Mouse (Mus musculus): ENCODE data around the gene Birc2. TPM values are rescaled to one million over a fixed set of nuclear protein-coding genes. Genes with fewer than 3 reads are reported as not detected.
A peak's percentile ranks its signal among the peaks of the same experiment; 100 is the strongest.

Gene Birc2
- polyA plus RNA-seq (2015; fragmentation: Nextera tagmentation; extraction: Ambion mirVana), result 21.6 and 22.7 TPM in 2 replicates

GRCm38 (mm10) chr9:7836905-7837805 lies at the start of gene Birc2:
Gene Birc2 (minus strand): TSS chr9:7837064.
- H3K4me1 ChIP-seq, result peaks cover 38% of the 10 kb centered on the region
- H3K4me3 ChIP-seq, result peak within 1 kb of the TSS; percentile 72
- H3K27ac ChIP-seq (replicated peaks), result peak within 1 kb of the TSS; percentile 99
- H3K36me3 ChIP-seq, result peaks cover 22% of the 10 kb centered on the region
- peak within 1 kb of the TSS; percentile 95 for H3K9ac ChIP-seq
- under 1% methylated on average over 63 of the region's 68 CpGs for WGBS
- peak within 1 kb of the TSS; percentile 78 for H3K4me2 ChIP-seq
- H3K9me3 ChIP-seq, result no peaks in the 10 kb centered on the region
- no peaks in the 10 kb centered on the region for H3K27me3 ChIP-seq (replicated peaks)
- ATAC-seq (ENCODE audit: extremely low read depth, insufficient number of reproducible peaks, low FRiP score, low TSS enrichment), result peak; percentile 97

GRCm38 (mm10) chr9:7884346-7884745 lies 47.5 kb upstream of the Birc2 start:
- no peak for ATAC-seq (ENCODE audit: extremely low read depth, insufficient number of reproducible peaks, low FRiP score, low TSS enrichment)
- no peak overlapping the region for H3K27ac ChIP-seq (replicated peaks)
- H3K36me3 ChIP-seq, result no peaks in the 10 kb centered on the region
- H3K9ac ChIP-seq, result no peak overlapping the region
- peaks cover 6% of the 10 kb centered on the region; the same call in 1 of the 2 replicates for H3K9me3 ChIP-seq
- H3K4me3 ChIP-seq, result no peak overlapping the region
- H3K27me3 ChIP-seq (replicated peaks), result no peaks in the 10 kb centered on the region
- 89% methylated on average over 3 of the region's 3 CpGs for WGBS
- no peak overlapping the region for H3K4me2 ChIP-seq
- H3K4me1 ChIP-seq, result no peaks in the 10 kb centered on the region

- Histone ChIP-seq H3K9ac (no peak overlapping the region), H3K27me3 (replicated peaks) (no peaks in the 10 kb centered on the region), H3K9me3 (peaks cover 6% of the 10 kb centered on the region; the same call in 1 of the 2 replicates), H3K27ac (replicated peaks) (no peak overlapping the region), H3K4me2 (no peak overlapping the region), H3K4me1 (no peaks in the 10 kb centered on the region), H3K36me3 (no peaks in the 10 kb centered on the region), H3K4me3 (no peak overlapping the region)
- ATAC-seq (ENCODE audit: extremely low read depth, insufficient number of reproducible peaks, low FRiP score, low TSS enrichment), result no peak
- WGBS, result 81% methylated on average over 1 of the region's 1 CpGs
These were observed 45.5 kb upstream of the Birc2 start for GRCm38 (mm10) chr9:7882304-7882865.

GRCm38 (mm10) chr9:7873511-7874211 lies 36.8 kb upstream of the Birc2 start:
- peak overlapping the region; percentile 74 for H3K4me3 ChIP-seq
- ATAC-seq (ENCODE audit: extremely low read depth, insufficient number of reproducible peaks, low FRiP score, low TSS enrichment), result no peak
- H3K36me3 ChIP-seq, result no peaks in the 10 kb centered on the region
- H3K4me2 ChIP-seq, result peak overlapping the region; percentile 90
- no peaks in the 10 kb centered on the region for H3K4me1 ChIP-seq
- no peak overlapping the region for H3K9ac ChIP-seq
- H3K9me3 ChIP-seq, result no peaks in the 10 kb centered on the region
- H3K27ac ChIP-seq (replicated peaks), result no peak overlapping the region; the same call in 1 of the 2 replicates
- no peaks in the 10 kb centered on the region for H3K27me3 ChIP-seq (replicated peaks)
- WGBS, result 90% methylated on average over 8 of the region's 8 CpGs

- H3K36me3 ChIP-seq, result 0 out of 2 replicates have a peak, but pooled peaks cover under 1% of the 10 kb centered on the region
- H3K4me3 ChIP-seq, result peak within 1 kb of the TSS; percentile 74
- peak within 1 kb of the TSS; percentile 57 for H3K27ac ChIP-seq (replicated peaks)
- H3K9ac ChIP-seq, result peak within 1 kb of the TSS; percentile 89
- no peaks in the 10 kb centered on the region for H3K4me1 ChIP-seq
- no peaks in the 10 kb centered on the region for H3K27me3 ChIP-seq (replicated peaks)
- H3K4me2 ChIP-seq, result peak within 1 kb of the TSS; percentile 90
- WGBS, result 4% methylated on average over 26 of the region's 26 CpGs
- no peaks in the 10 kb centered on the region for H3K9me3 ChIP-seq
- peak; percentile 77; the same call in 1 of the 2 replicates for ATAC-seq (ENCODE audit: extremely low read depth, insufficient number of reproducible peaks, low FRiP score, low TSS enrichment)
These were observed 36.0 kb upstream of the Birc2 start, which contains the start of gene Birc3 for GRCm38 (mm10) chr9:7872775-7873439. Gene Birc3 (minus strand): TSS chr9:7873186.

GRCm38 (mm10) chr9:7872044-7872774 lies 35.3 kb upstream of the Birc2 start:
- no peaks in the 10 kb centered on the region for H3K27me3 ChIP-seq (replicated peaks)
- 17% methylated on average over 23 of the region's 23 CpGs for WGBS
- no peaks in the 10 kb centered on the region for H3K4me1 ChIP-seq
- peaks cover 8% of the 10 kb centered on the region for H3K36me3 ChIP-seq
- peak; percentile 4; the same call in 1 of the 2 replicates for ATAC-seq (ENCODE audit: extremely low read depth, insufficient number of reproducible peaks, low FRiP score, low TSS enrichment)
- H3K9ac ChIP-seq, result peak overlapping the region; percentile 89
- peak overlapping the region; percentile 74 for H3K4me3 ChIP-seq
- peak overlapping the region; percentile 90 for H3K4me2 ChIP-seq
- no peaks in the 10 kb centered on the region for H3K9me3 ChIP-seq
- peak overlapping the region; percentile 57 for H3K27ac ChIP-seq (replicated peaks)

- no peak for ATAC-seq (ENCODE audit: extremely low read depth, insufficient number of reproducible peaks, low FRiP score, low TSS enrichment)
These were observed 34.6 kb upstream of the Birc2 start for GRCm38 (mm10) chr9:7871316-7872043.

GRCm38 (mm10) chr9:7870556-7871315 lies 33.9 kb upstream of the Birc2 start:
- no peak for ATAC-seq (ENCODE audit: extremely low read depth, insufficient number of reproducible peaks, low FRiP score, low TSS enrichment)
- no peak overlapping the region for H3K4me2 ChIP-seq

More at GRCm38 (mm10) chr9:7871316-7872043, 34.6 kb upstream of the Birc2 start:
- peak overlapping the region; percentile 74; the same call in 1 of the 2 replicates for H3K4me3 ChIP-seq
- no peaks in the 10 kb centered on the region for H3K4me1 ChIP-seq
- no peak overlapping the region for H3K9ac ChIP-seq
- H3K27ac ChIP-seq (replicated peaks), result no peak overlapping the region; the same call in 1 of the 2 replicates
- no peaks in the 10 kb centered on the region for H3K27me3 ChIP-seq (replicated peaks)
- H3K9me3 ChIP-seq, result no peaks in the 10 kb centered on the region
- peaks cover 10% of the 10 kb centered on the region for H3K36me3 ChIP-seq
- WGBS, result 59% methylated on average over 4 of the region's 4 CpGs
- H3K4me2 ChIP-seq, result peak overlapping the region; percentile 90; the same call in 1 of the 2 replicates

GRCm38 (mm10) chr9:7868838-7869491 lies 32.1 kb upstream of the Birc2 start:
- no peak overlapping the region for H3K27ac ChIP-seq (replicated peaks)
- no peaks in the 10 kb centered on the region for H3K9me3 ChIP-seq
- 81% methylated on average over 4 of the region's 4 CpGs for WGBS
- H3K4me1 ChIP-seq, result no peaks in the 10 kb centered on the region
- H3K4me3 ChIP-seq, result no peak overlapping the region
- ATAC-seq (ENCODE audit: extremely low read depth, insufficient number of reproducible peaks, low FRiP score, low TSS enrichment), result no peak
- no peak overlapping the region for H3K4me2 ChIP-seq
- peaks cover 15% of the 10 kb centered on the region for H3K36me3 ChIP-seq
- H3K9ac ChIP-seq, result no peak overlapping the region
- no peaks in the 10 kb centered on the region for H3K27me3 ChIP-seq (replicated peaks)

More at GRCm38 (mm10) chr9:7870556-7871315, 33.9 kb upstream of the Birc2 start:
- peaks cover 10% of the 10 kb centered on the region for H3K36me3 ChIP-seq
- H3K4me3 ChIP-seq, result no peak overlapping the region
- no peaks in the 10 kb centered on the region for H3K4me1 ChIP-seq
- no peaks in the 10 kb centered on the region for H3K9me3 ChIP-seq
- H3K27ac ChIP-seq (replicated peaks), result no peak overlapping the region; the same call in 1 of the 2 replicates
- no peak overlapping the region for H3K9ac ChIP-seq
- H3K27me3 ChIP-seq (replicated peaks), result no peaks in the 10 kb centered on the region
- WGBS, result 83% methylated on average over 10 of the region's 10 CpGs
